Mouse (Mus musculus) right cerebral cortex, postnatal 14 days (tissue): ENCODE results near the gene Tll2.

Source experiments
- DNase-seq: peaks from one replicate; pipeline ENCODE4 v3.0.0; 2022

Gene Tll2

GRCm38 (mm10) chr19:41086289-41086688 is 120.3 kb downstream of the Tll2 start:
- no peak for DNase-seq

- no peak for DNase-seq
Measured at GRCm38 (mm10) chr19:41083646-41084045, 123.0 kb downstream of the Tll2 start.

GRCm38 (mm10) chr19:41081589-41081988 is 125.0 kb downstream of the Tll2 start:
- no peak for DNase-seq

- DNase-seq, result no peak
Measured at GRCm38 (mm10) chr19:41076906-41077305, 129.7 kb downstream of the Tll2 start, which contains the start of gene Opalin. Opalin (minus strand) TSS chr19:41077113.

GRCm38 (mm10) chr19:41073746-41074455 is 132.7 kb downstream of the Tll2 start:
- DNase-seq, result no peak

- DNase-seq, result peak; percentile 97
Measured at GRCm38 (mm10) chr19:41071500-41071899, 135.1 kb downstream of the Tll2 start.

- DNase-seq, result no peak
Measured at GRCm38 (mm10) chr19:41054702-41055101, 151.9 kb downstream of the Tll2 start.

GRCm38 (mm10) chr19:41053530-41053929 is 153.1 kb downstream of the Tll2 start:
- no peak for DNase-seq

GRCm38 (mm10) chr19:41052247-41052646 is 154.4 kb downstream of the Tll2 start:
- DNase-seq, result no peak

- DNase-seq, result no peak
Measured at GRCm38 (mm10) chr19:41051714-41052113, 154.9 kb downstream of the Tll2 start.

- no peak for DNase-seq
Measured at GRCm38 (mm10) chr19:41048187-41048559, 158.5 kb downstream of the Tll2 start.

- no peak for DNase-seq
Measured at GRCm38 (mm10) chr19:41047437-41048186, 159.0 kb downstream of the Tll2 start.

GRCm38 (mm10) chr19:41045091-41045770 is 161.4 kb downstream of the Tll2 start:
- no peak for DNase-seq

- DNase-seq, result no peak
Measured at GRCm38 (mm10) chr19:41039110-41039509, 167.5 kb downstream of the Tll2 start.

GRCm38 (mm10) chr19:41035809-41036551 is 170.7 kb downstream of the Tll2 start:
- no peak for DNase-seq
